Mouse (Mus musculus): ENCODE data around the gene Cyct. TPM values are rescaled to one million over a fixed set of nuclear protein-coding genes. Genes with fewer than 3 reads are reported as not detected.

Gene Cyct
- polyA plus RNA-seq, 1 experiment, result not detected

GRCm38 (mm10) chr2:76368861-76369660, 8.8 kb upstream of the Cyct start:
- H3K4me3 ChIP-seq (ENCODE audit: insufficient read depth, low read depth, low read length), result no peak overlapping the region
- peaks cover 3% of the 10 kb centered on the region; the same call in 1 of the 2 replicates for H3K4me1 ChIP-seq (ENCODE audit: control insufficient read depth, insufficient read depth, low read length)
- H3K27ac ChIP-seq (ENCODE audit: insufficient read depth, low read depth, low read length), result no peak overlapping the region
- no peaks in the 10 kb centered on the region for H3K27me3 ChIP-seq (replicated peaks; ENCODE audit: control insufficient read depth, insufficient read depth, low read length)
- no peak for DNase-seq
- H3K36me3 ChIP-seq (ENCODE audit: control insufficient read depth, insufficient read depth, low read length), result no peaks in the 10 kb centered on the region
- TF ChIP-seq CTCF (conservative IDR thresholded peaks at IDR 0.05; ENCODE audit: insufficient read depth, insufficient read length, low read depth, low read length), result no peak
- TF ChIP-seq POLR2A (IDR thresholded peaks at IDR 0.05; ENCODE audit: low read depth, low read length), result no peak
- WGBS, result 76% methylated on average over 13 of the region's 13 CpGs

GRCm38 (mm10) chr2:76367188-76367922, 7.1 kb upstream of the Cyct start:
- Histone ChIP-seq H3K4me3 (ENCODE audit: insufficient read depth, low read depth, low read length) (no peak overlapping the region), H3K36me3 (ENCODE audit: control insufficient read depth, insufficient read depth, low read length) (no peaks in the 10 kb centered on the region), H3K4me1 (ENCODE audit: control insufficient read depth, insufficient read depth, low read length) (peaks cover 3% of the 10 kb centered on the region; the same call in 1 of the 2 replicates), H3K27me3 (replicated peaks; ENCODE audit: control insufficient read depth, insufficient read depth, low read length) (no peaks in the 10 kb centered on the region), H3K27ac (ENCODE audit: insufficient read depth, low read depth, low read length) (no peak overlapping the region)
- peak; percentile 83 for DNase-seq
- TF ChIP-seq POLR2A (IDR thresholded peaks at IDR 0.05; ENCODE audit: low read depth, low read length) (no peak), CTCF (conservative IDR thresholded peaks at IDR 0.05; ENCODE audit: insufficient read depth, insufficient read length, low read depth, low read length) (peak; percentile 64)
- WGBS, result 7% methylated on average over 9 of the region's 9 CpGs

GRCm38 (mm10) chr2:76365811-76366210, 5.6 kb upstream of the Cyct start:
- Histone ChIP-seq H3K27me3 (replicated peaks; ENCODE audit: control insufficient read depth, insufficient read depth, low read length) (no peaks in the 10 kb centered on the region), H3K4me3 (ENCODE audit: insufficient read depth, low read depth, low read length) (no peak overlapping the region), H3K27ac (ENCODE audit: insufficient read depth, low read depth, low read length) (no peak overlapping the region), H3K36me3 (ENCODE audit: control insufficient read depth, insufficient read depth, low read length) (no peaks in the 10 kb centered on the region), H3K4me1 (ENCODE audit: control insufficient read depth, insufficient read depth, low read length) (no peaks in the 10 kb centered on the region)
- TF ChIP-seq POLR2A (IDR thresholded peaks at IDR 0.05; ENCODE audit: low read depth, low read length) (no peak), CTCF (conservative IDR thresholded peaks at IDR 0.05; ENCODE audit: insufficient read depth, insufficient read length, low read depth, low read length) (no peak)
- no peak for DNase-seq
- WGBS, result 69% methylated on average over 4 of the region's 4 CpGs

- 65% methylated on average over 2 of the region's 2 CpGs for WGBS
- Histone ChIP-seq H3K27ac (ENCODE audit: insufficient read depth, low read depth, low read length) (no peak overlapping the region), H3K27me3 (replicated peaks; ENCODE audit: control insufficient read depth, insufficient read depth, low read length) (no peaks in the 10 kb centered on the region), H3K4me1 (ENCODE audit: control insufficient read depth, insufficient read depth, low read length) (no peaks in the 10 kb centered on the region), H3K36me3 (ENCODE audit: control insufficient read depth, insufficient read depth, low read length) (no peaks in the 10 kb centered on the region), H3K4me3 (ENCODE audit: insufficient read depth, low read depth, low read length) (no peak overlapping the region)
- TF ChIP-seq POLR2A (IDR thresholded peaks at IDR 0.05; ENCODE audit: low read depth, low read length) (no peak), CTCF (conservative IDR thresholded peaks at IDR 0.05; ENCODE audit: insufficient read depth, insufficient read length, low read depth, low read length) (peak; percentile 54; the same call in 1 of the 2 replicates)
- peak; percentile 43 for DNase-seq
Measured at GRCm38 (mm10) chr2:76362111-76362510, 1.9 kb upstream of the Cyct start.

- 76% methylated on average over 6 of the region's 6 CpGs for WGBS
Measured at GRCm38 (mm10) chr2:76347839-76348238, 12.4 kb downstream of the Cyct start.

GRCm38 (mm10) chr2:76342146-76342545, 18.1 kb downstream of the Cyct start:
- no peak for TF ChIP-seq CTCF (conservative IDR thresholded peaks at IDR 0.05; ENCODE audit: insufficient read depth, insufficient read length, low read depth, low read length)
- TF ChIP-seq POLR2A (IDR thresholded peaks at IDR 0.05; ENCODE audit: low read depth, low read length), result no peak
- 85% methylated on average over 9 of the region's 9 CpGs for WGBS
- no peak for DNase-seq
- Histone ChIP-seq H3K27me3 (replicated peaks; ENCODE audit: control insufficient read depth, insufficient read depth, low read length) (no peaks in the 10 kb centered on the region), H3K27ac (ENCODE audit: insufficient read depth, low read depth, low read length) (no peak overlapping the region), H3K4me3 (ENCODE audit: insufficient read depth, low read depth, low read length) (no peak overlapping the region), H3K4me1 (ENCODE audit: control insufficient read depth, insufficient read depth, low read length) (0 out of 2 replicates have a peak, but pooled peaks cover 3% of the 10 kb centered on the region), H3K36me3 (ENCODE audit: control insufficient read depth, insufficient read depth, low read length) (no peaks in the 10 kb centered on the region)

More at GRCm38 (mm10) chr2:76347839-76348238, 12.4 kb downstream of the Cyct start:
- Histone ChIP-seq H3K4me1 (ENCODE audit: control insufficient read depth, insufficient read depth, low read length) (no peaks in the 10 kb centered on the region), H3K4me3 (ENCODE audit: insufficient read depth, low read depth, low read length) (no peak overlapping the region), H3K27me3 (replicated peaks; ENCODE audit: control insufficient read depth, insufficient read depth, low read length) (no peaks in the 10 kb centered on the region), H3K27ac (ENCODE audit: insufficient read depth, low read depth, low read length) (no peak overlapping the region), H3K36me3 (ENCODE audit: control insufficient read depth, insufficient read depth, low read length) (no peaks in the 10 kb centered on the region)
- no peak for DNase-seq
- TF ChIP-seq POLR2A (IDR thresholded peaks at IDR 0.05; ENCODE audit: low read depth, low read length) (no peak), CTCF (conservative IDR thresholded peaks at IDR 0.05; ENCODE audit: insufficient read depth, insufficient read length, low read depth, low read length) (no peak)
